Mouse (Mus musculus): ENCODE measurements at regions not wholly inside any gene's neighbourhood (a gene's known extent, or its start where the extent isn't known, plus 50 kb on each side); places are given as distances from the start of the nearest gene placed in this dataset.

DNA sequence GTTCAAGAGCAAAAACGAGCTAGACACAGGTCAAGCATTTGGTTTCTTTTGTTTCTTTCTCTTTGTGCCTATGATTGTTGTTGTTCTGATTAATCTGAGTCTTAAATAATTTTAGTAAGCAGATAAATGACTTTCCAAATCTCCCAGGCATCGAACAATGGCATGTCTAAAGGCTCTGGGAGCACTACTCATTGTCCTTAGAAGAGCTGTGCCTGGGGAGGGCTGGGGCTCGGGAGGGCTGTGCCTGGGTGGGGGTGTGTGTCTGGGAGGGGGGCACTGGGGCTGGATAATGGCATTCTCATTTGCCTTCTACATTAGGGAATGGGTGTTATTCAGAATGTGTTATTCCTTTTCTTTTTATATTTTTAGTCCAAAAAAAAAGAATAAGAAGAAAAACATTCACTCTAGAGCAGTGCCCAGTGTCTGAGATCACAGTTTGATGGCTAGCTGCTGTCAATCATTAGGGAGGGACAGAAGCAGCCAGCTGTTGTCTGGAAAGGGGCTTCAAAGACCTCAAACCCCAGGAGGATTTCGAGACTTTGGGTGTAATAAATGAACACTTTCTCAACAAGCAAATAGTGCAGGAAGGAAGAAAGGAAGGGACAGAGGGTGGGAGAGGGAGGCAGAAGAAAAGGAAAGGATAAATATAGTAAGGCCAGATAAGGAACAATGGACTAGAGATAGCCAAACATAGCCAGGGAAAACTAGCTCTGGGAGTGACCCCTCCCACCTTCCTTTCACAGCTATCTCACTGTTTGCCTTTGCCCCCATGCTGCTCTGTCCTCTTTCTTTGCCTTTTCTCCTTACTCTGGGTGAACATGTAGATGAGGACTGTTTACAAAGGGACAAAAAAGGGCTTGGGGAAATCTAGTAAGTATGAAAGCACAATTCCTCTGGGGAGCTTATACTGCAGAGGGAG lies 264.2 kb upstream of the Pcsk5 start:
- H3K4me2 ChIP-seq (replicated peaks) = no peak overlapping the region
- no peaks in the 10 kb centered on the region for H3K36me3 ChIP-seq
- H3K9ac ChIP-seq (replicated peaks) = no peak overlapping the region
- H3K9me3 ChIP-seq = no peaks in the 10 kb centered on the region
- 3% methylated on average over 4 of the region's 4 CpGs for WGBS
- peaks cover 11% of the 10 kb centered on the region for H3K4me1 ChIP-seq (replicated peaks)
- H3K27me3 ChIP-seq = no peaks in the 10 kb centered on the region
- H3K27ac ChIP-seq = peak overlapping the region; percentile 65
- no peak overlapping the region for H3K4me3 ChIP-seq (replicated peaks)
- peak; percentile 80 for ATAC-seq

DNA sequence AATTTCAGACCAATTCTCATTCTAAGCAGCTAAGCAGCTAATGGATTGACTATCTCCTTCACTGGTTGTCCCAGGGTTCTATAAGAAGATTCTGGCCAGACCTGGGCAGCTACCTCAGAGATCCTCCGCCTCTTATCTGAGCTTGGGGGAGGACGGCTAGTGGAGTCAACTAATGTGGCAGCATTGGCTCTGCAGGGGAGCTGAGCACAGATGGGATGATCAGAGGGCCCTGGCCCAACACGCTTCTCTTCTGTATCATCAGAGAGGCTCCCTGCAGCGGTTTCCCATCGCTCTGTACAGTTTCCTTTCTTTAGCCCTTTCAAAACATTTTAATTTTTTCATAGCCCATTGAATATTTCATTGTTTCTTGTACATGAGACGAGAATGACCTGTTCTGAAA lies 245.9 kb upstream of the Pcsk5 start:
- Histone ChIP-seq H3K4me1 (replicated peaks) (no peaks in the 10 kb centered on the region), H3K36me3 (no peaks in the 10 kb centered on the region)
- WGBS = 82% methylated on average over 6 of the region's 6 CpGs

DNA sequence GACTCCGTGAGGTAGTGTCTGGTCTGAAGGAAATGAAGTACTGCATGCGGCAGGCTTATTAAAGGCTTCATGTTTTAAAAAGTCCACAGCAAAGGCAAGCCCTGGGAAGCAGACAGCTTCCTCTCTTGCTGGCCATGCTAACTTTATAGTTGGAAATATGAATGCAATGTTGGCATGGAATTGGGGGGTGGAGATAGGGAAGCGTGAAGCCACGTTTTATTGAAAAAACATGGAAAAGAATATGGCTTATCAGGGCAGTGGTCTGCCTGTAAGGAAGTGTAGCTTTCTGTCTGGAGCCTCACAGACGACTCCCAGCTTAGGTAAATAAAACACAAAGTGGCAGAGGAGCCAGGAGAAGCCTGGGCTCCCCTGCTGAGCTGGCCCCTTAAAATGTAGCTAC lies 231.5 kb upstream of the Pcsk5 start:
- Histone ChIP-seq H3K9me3 (no peaks in the 10 kb centered on the region), H3K9ac (replicated peaks) (no peak overlapping the region), H3K4me1 (replicated peaks) (no peaks in the 10 kb centered on the region), H3K36me3 (no peaks in the 10 kb centered on the region), H3K4me3 (replicated peaks) (no peak overlapping the region), H3K27ac (no peak overlapping the region), H3K27me3 (no peaks in the 10 kb centered on the region), H3K4me2 (replicated peaks) (no peak overlapping the region)
- no peak for ATAC-seq
- 66% methylated on average over 5 of the region's 5 CpGs for WGBS

More for the DNA sequence above, 245.9 kb upstream of the Pcsk5 start:
- no peak for ATAC-seq
- Histone ChIP-seq H3K9ac (replicated peaks) (no peak overlapping the region), H3K9me3 (no peaks in the 10 kb centered on the region), H3K4me3 (replicated peaks) (no peak overlapping the region), H3K27ac (no peak overlapping the region), H3K27me3 (no peaks in the 10 kb centered on the region), H3K4me2 (replicated peaks) (no peak overlapping the region)

DNA sequence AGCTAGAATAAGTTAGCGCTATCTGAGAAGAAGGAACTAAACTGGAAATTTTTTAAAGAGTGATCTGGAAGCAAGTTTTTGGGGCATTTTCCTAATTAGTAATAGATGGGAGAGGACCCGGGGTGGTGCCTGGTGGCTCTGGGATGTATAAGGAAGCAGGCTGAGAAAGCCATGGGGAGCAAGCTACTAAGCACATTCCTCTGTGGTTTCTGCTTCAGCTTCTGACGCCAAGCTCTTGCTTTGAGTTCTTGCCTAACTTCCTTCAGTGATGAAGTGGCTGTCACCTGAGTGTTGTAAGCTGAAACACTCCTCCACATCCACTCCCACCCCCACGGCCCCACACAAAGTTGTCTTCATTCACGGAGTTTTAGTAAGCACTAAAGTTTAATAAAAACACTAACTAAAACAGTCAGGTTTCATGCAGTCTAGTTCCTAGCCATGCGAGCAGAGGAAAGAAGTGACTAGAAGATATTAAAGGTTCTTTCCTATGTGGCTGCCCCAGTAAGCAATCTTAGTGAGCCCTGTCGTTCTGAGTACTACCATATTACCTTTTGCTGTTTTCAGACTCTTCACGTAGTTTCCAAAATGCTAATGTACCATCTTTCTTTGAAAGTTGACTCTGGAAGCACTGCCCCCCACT lies 230.5 kb upstream of the Pcsk5 start:
- Histone ChIP-seq H3K4me2 (replicated peaks) (no peak overlapping the region), H3K9me3 (no peaks in the 10 kb centered on the region), H3K27ac (no peak overlapping the region), H3K27me3 (no peaks in the 10 kb centered on the region), H3K9ac (replicated peaks) (no peak overlapping the region), H3K4me3 (replicated peaks) (no peak overlapping the region), H3K4me1 (replicated peaks) (no peaks in the 10 kb centered on the region), H3K36me3 (no peaks in the 10 kb centered on the region)
- no peak for ATAC-seq
- WGBS = 85% methylated on average over 8 of the region's 8 CpGs

DNA sequence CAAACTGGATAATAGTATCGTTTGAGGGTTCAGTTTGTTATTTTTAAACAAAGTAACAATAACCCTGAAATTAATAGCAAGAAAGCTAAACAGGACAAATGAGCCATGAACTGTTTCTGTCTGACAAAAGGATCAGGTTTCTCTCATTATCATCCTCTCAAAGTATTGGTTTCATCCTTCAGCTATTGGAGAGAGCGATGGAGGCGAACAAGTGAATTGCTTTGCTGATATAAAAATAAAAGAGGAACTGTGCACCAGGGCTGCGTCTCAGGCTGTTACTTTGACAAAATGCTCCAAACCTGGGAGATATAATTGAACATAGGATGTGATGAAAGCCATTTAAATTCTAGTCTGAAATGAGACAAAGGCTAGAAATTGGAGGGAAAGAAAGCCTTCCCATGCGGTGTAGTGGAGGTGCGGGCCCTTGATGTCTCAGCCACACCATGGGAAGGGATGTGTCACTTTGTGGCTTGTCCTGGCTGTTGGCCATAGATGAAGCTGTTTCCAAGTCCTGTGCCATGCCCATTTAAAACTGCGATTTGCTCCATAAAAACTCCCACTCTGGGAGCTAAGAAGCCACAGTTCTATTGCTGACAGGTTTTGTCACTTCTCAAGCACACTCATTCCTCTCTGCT lies 219.9 kb upstream of the Pcsk5 start:
- 75% methylated on average over 7 of the region's 7 CpGs for WGBS
- 0 out of 2 replicates have a peak, but pooled peaks cover 7% of the 10 kb centered on the region for H3K4me1 ChIP-seq (replicated peaks)
- no peak overlapping the region for H3K9ac ChIP-seq (replicated peaks)
- H3K9me3 ChIP-seq = no peaks in the 10 kb centered on the region
- no peak overlapping the region for H3K4me3 ChIP-seq (replicated peaks)
- no peaks in the 10 kb centered on the region for H3K36me3 ChIP-seq
- H3K4me2 ChIP-seq (replicated peaks) = no peak overlapping the region
- ATAC-seq = no peak
- H3K27me3 ChIP-seq = no peaks in the 10 kb centered on the region
- H3K27ac ChIP-seq = no peak overlapping the region

DNA sequence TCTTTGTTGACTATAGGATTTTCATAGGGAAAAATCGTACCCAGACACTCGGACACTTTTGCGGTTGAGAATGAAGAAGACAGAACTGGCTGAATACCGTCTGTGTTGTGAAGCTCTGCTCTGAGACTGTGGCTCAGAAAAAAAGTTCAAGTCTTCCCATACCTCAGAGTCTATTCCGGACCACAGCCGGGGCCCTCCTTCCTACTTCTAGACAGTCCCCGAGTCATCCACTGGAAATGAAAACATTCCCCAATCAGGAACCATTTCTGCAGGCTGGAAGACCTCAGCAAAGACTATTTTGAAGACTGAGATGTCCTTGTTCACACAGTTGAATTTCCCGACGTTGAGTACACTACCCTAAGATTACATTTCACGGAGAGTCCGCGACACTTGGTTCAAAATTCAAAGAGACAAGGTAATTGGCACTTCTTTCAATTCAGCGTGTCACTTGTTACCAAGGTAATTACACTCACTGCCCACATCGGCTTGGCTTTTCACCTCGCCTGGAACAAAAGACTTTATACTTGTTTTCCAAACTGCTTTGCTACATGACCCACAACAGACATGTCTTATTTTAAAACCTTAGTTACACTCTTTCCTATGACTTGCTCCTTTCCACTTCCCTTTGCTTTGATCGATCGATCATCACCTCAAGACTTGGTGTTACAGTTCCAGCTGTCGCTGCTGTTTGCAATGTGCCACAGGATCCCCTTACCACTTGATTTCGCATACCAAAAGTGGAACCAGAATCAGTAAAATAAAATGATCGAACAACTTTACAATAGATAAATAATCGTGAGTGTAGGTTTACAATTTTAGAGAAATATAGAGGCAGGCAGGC lies 219.2 kb upstream of the Pcsk5 start:
- no peak for ATAC-seq
- Histone ChIP-seq H3K4me2 (replicated peaks) (no peak overlapping the region), H3K36me3 (no peaks in the 10 kb centered on the region), H3K9me3 (no peaks in the 10 kb centered on the region), H3K27ac (no peak overlapping the region), H3K27me3 (no peaks in the 10 kb centered on the region), H3K4me3 (replicated peaks) (no peak overlapping the region), H3K9ac (replicated peaks) (no peak overlapping the region), H3K4me1 (replicated peaks) (0 out of 2 replicates have a peak, but pooled peaks cover 7% of the 10 kb centered on the region)
- WGBS = 58% methylated on average over 21 of the region's 21 CpGs

DNA sequence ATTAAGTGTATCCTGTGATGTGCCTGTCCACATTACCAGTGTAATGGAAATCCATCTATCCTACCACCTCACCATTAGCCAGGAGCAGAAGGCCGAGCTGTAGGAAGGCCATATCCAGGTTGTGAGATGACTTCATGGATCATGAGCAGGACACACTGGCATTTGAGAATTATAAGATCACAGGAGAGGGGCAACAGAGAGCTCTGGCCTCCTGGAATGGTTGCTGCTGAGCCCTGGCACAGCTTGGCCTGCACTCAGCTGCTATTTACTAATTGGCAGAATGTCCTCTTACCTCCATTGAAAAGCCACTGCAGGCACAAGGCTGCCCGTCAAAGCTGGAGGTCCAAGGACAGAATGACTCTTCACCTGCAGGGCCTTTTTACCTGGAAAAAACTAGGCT lies 212.9 kb upstream of the Pcsk5 start:
- 80% methylated on average over 2 of the region's 2 CpGs for WGBS
- Histone ChIP-seq H3K4me1 (replicated peaks) (no peaks in the 10 kb centered on the region), H3K27me3 (no peaks in the 10 kb centered on the region), H3K4me2 (replicated peaks) (no peak overlapping the region), H3K36me3 (no peaks in the 10 kb centered on the region), H3K4me3 (replicated peaks) (no peak overlapping the region), H3K9ac (replicated peaks) (no peak overlapping the region), H3K27ac (no peak overlapping the region), H3K9me3 (no peaks in the 10 kb centered on the region)
- ATAC-seq = no peak

DNA sequence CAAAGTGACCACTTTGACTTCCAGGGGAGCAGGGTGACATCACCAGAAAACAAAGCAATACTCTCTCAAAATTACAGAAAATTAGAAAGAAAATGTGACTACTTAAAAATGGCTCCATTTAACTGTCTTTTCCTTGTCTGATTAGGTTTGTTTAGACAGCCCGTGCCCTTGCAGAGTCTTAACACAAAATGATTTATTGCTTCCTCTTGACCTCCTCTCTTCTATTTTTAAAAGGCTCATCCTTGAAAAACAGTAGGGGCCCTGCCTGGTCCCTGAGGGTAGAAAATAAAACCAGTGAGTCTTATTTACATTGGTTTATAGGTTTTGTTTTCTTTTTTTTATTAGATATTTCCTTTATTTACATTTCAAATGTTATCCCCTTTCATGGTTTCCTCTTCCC lies 196.8 kb upstream of the Pcsk5 start:
- ATAC-seq = no peak
- Histone ChIP-seq H3K27ac (no peak overlapping the region), H3K36me3 (no peaks in the 10 kb centered on the region), H3K4me2 (replicated peaks) (no peak overlapping the region), H3K4me1 (replicated peaks) (no peaks in the 10 kb centered on the region), H3K9ac (replicated peaks) (no peak overlapping the region), H3K4me3 (replicated peaks) (no peak overlapping the region), H3K27me3 (no peaks in the 10 kb centered on the region), H3K9me3 (no peaks in the 10 kb centered on the region)
- WGBS = 91% methylated on average over 1 of the region's 1 CpGs

DNA sequence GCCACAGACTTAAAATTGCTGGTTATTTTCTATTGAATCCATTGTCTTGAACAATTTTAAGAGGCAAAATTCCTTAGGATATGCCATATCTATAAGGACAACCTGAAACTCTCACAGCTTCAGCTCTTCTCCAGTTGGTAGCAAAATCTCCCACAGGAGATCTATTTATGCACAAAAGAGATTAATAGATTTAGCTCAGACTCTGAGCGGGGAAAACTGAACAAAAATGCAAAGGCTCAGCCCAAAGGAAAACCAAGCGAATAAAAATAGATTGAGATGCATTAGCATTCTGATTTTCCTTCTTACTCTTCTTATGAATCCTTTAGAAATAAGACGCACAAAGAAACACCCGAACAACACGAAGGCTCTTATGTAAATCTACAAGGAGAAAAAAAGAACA lies 196.2 kb upstream of the Pcsk5 start:
- WGBS = 71% methylated on average over 5 of the region's 5 CpGs
- H3K36me3 ChIP-seq = no peaks in the 10 kb centered on the region
- H3K4me1 ChIP-seq (replicated peaks) = no peaks in the 10 kb centered on the region
- no peak overlapping the region for H3K9ac ChIP-seq (replicated peaks)
- H3K27ac ChIP-seq = no peak overlapping the region
- no peak overlapping the region for H3K4me2 ChIP-seq (replicated peaks)
- ATAC-seq = no peak
- H3K9me3 ChIP-seq = no peaks in the 10 kb centered on the region
- H3K4me3 ChIP-seq (replicated peaks) = no peak overlapping the region
- no peaks in the 10 kb centered on the region for H3K27me3 ChIP-seq

DNA sequence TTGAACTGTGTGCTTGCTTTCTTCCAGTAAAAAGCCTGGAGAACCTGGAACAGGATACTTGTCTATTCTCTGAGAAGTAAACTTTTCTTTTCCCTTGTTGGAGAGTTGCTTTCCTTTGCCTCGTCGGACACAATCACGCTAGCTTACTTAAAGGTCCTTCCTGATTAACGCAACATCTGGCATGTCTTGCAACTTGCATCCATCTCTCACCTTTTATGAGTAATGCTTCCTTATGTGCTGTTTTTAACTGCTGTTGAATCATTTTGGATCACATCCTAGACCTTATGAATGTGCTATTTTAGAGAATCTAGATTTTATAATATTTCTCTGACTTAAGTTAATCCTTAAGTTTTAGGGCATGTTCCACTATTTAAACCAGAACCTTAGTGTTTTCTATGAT lies 188.4 kb upstream of the Pcsk5 start:
- H3K27me3 ChIP-seq = no peaks in the 10 kb centered on the region
- whole genome bisulfite sequencing = 93% methylated on average over 4 of the region's 4 CpGs
- H3K9ac ChIP-seq (replicated peaks) = no peak overlapping the region
- no peaks in the 10 kb centered on the region for H3K9me3 ChIP-seq
- no peaks in the 10 kb centered on the region for H3K36me3 ChIP-seq
- ATAC-seq = no peak
- no peak overlapping the region for H3K4me2 ChIP-seq (replicated peaks)
- H3K4me1 ChIP-seq (replicated peaks) = no peaks in the 10 kb centered on the region
- H3K27ac ChIP-seq = no peak overlapping the region
- H3K4me3 ChIP-seq (replicated peaks) = no peak overlapping the region

DNA sequence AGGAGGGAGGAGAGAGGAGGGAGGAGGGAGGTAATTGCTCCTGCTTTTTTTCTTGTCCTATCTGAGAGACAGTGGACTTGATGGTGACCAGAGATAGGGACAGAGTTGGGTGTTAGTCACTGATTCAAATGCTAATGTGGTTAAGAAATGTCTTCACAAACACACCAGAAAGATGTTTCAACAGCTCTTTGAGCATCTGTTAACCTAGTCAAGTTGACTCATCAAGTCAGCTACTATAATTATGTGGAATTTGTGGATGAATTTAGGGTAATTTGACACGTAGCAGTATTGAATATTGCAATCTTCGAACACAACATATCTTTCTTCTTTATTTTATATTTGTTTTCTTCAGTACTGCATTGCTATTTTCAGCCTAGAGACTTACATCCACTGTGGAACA lies 182.9 kb upstream of the Pcsk5 start:
- Histone ChIP-seq H3K4me1 (replicated peaks) (no peaks in the 10 kb centered on the region), H3K36me3 (no peaks in the 10 kb centered on the region), H3K4me2 (replicated peaks) (no peak overlapping the region), H3K9me3 (no peaks in the 10 kb centered on the region), H3K4me3 (replicated peaks) (no peak overlapping the region), H3K9ac (replicated peaks) (no peak overlapping the region), H3K27me3 (no peaks in the 10 kb centered on the region), H3K27ac (no peak overlapping the region)
- 87% methylated on average over 2 of the region's 2 CpGs for WGBS
- no peak for ATAC-seq

DNA sequence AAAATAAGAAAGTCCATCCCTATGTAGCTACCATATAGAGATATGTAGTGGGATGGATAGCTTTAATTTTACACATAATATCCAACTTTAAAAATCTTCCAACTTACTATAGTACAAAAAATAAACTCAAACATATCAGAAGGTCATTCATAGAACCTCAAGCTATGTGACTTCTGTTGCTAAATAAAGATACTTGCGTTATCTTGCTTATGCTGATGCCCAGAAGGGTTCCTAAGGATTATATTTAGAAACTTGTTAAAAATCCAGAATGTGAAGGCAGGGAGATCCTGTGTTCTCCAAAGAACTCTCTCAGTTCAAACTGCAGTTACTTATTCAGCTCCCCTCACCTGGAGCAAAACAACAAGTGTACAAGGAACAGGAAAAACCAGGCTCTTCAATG lies 177.9 kb upstream of the Pcsk5 start:
- no peak overlapping the region for H3K9ac ChIP-seq (replicated peaks)
- H3K36me3 ChIP-seq = no peaks in the 10 kb centered on the region
- no peaks in the 10 kb centered on the region for H3K27me3 ChIP-seq
- ATAC-seq = no peak
- no peak overlapping the region for H3K4me3 ChIP-seq (replicated peaks)
- H3K4me2 ChIP-seq (replicated peaks) = no peak overlapping the region
- no peak overlapping the region for H3K27ac ChIP-seq
- 91% methylated on average over 1 of the region's 1 CpGs for WGBS
- H3K4me1 ChIP-seq (replicated peaks) = no peaks in the 10 kb centered on the region
- H3K9me3 ChIP-seq = no peaks in the 10 kb centered on the region
